Mouse (Mus musculus) bone marrow, adult 2 months (tissue): Measurements from ENCODE around the gene Btnl6.

Experiments used
- CTCF ChIP-seq: fragments of 200-500 bp; IDR thresholded peaks from 2 replicates; pipeline ENCODE4 v1.5.1; 2011; ENCODE audit warnings: low read length, control low read depth; ENCODE audit not compliant: control insufficient read depth, insufficient read depth
- POLR2A ChIP-seq: fragments of 200-500 bp; IDR thresholded peaks from 2 replicates; pipeline ENCODE4 v1.6.1; 2011; ENCODE audit warnings: low read depth, mild to moderate bottlenecking, control low read depth, low read length, borderline replicate concordance; ENCODE audit not compliant: control insufficient read depth

GRCm38 (mm10) chr17:34546797-34547196 lies 29.6 kb upstream of the Btnl6 start:
- TF ChIP-seq POLR2A (no peak), CTCF (no peak)
